Mouse (Mus musculus) cerebellum, postnatal 4 days (tissue): ENCODE data around the gene Supt7l.

Source experiments
- DNase-seq, 2 experiments: peaks; one replicate each; pipeline ENCODE4 v3.0.0; 2022; ENCODE audit warnings: low spot score in 2 of 2, mixed read lengths in 1 of 2

Gene Supt7l

DNA sequence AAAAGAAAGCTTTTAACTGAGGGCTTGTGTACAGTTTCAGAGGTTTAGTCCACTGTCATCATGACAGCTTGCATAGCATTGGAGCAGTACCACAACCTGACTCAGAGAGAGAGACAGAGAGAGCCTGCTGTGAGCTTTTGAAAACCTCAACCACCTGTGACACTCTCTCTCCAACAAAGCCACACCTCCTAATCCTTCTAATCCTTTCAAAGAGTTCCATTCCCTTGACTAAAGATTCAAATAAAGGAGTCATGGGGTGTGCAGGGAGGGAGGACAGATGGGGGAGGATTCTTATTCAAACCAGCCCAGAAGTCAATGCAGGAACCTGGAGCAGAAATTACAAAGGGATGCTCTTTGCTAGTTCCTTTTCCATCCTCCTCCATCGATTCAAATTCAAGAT lies 35.6 kb downstream of the Supt7l start:
- DNase-seq, result no peak

DNA sequence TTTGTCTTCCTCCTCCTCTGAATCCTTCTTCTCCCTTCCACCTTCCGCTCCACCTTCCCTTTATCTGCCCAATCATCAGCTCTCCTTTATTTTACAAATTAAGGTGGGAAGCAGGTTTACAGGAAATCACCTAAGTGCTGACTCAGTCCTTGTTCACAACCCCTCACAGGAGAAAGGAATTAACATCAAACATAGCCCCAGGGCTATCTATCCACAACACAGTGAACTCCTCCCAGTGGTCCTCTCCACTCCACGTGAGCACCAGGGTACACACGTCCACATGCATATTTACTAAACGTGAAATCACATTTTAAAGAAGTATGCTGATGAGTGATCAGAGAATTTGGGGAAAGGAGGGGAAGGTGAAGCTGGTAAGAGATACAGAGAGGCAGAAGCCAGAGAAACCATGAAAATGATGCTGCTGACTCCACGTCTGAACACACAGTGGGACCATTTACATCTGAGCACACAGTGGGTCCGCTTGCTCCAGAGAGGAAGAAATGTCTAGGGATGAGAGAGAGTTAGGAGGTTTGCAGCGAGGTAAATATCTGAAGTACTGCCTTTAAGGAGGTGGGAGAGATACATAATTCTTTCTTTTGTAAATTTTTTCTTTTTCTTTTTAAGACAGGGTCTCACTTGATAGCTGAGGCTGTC lies 38.4 kb downstream of the Supt7l start:
- DNase-seq, result no peak

DNA sequence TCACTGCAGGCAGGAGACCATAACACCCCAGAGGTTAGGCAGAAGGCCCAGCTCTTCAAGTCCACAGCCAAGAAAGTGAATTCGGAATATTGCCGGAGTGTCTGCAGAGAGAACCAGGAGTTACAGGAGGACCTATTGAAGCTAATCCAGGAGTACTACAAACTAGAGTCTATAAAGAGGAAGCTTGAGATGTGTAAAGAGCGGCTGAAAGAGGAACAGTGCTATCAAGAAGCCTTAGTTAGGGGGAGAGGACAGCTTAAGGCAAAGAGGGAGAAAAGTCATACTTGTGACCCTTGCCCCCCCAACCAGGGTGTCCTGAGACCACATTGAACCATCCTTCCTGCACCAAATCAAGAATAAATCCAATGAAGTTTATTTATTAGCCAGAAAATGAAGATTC lies 39.7 kb downstream of the Supt7l start:
- DNase-seq, result no peak

DNA sequence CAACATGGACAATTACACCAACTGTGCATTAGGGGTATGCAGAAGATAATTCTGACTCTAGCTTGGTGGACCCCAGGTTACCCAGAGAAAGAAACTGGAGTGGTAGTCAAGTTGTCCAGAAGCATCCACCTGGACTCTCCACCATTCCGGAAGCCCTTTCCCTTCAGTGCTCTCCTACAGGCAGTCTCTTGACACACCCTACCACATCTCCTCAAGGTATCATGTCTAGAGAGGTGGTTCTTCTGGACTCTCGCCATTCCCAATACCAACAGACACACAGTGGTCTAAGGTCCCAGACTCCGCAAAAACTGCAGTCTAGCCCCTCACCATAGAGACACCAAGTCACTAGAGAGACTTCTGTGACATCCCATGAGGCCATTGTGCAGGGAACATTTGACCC lies 42.2 kb downstream of the Supt7l start, which contains the start of gene 4930548H24Rik:
Gene 4930548H24Rik, plus strand, starts transcription at position 301 of the 400 bp plus-strand sequence.
- no peak for DNase-seq

DNA sequence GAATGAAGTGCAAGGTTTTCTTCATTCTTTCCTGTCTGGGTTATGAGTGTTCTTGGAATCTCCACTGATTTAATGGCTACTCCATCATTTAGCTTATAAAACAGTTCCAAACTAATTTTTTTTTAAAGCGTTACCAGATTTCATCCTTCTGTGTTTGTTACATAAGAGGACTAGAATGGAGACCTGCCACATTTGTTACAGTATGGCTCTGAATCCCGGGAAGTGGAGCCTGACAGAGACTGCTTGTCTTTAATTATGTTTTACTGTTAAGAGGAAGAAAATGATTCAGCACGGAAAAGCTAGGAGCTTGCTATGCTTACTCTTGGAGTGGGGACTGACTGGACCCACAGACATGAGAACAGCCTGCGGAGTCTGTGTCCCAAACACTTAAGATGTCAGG lies 47.1 kb downstream of the Supt7l start:
- DNase-seq, result no peak

DNA sequence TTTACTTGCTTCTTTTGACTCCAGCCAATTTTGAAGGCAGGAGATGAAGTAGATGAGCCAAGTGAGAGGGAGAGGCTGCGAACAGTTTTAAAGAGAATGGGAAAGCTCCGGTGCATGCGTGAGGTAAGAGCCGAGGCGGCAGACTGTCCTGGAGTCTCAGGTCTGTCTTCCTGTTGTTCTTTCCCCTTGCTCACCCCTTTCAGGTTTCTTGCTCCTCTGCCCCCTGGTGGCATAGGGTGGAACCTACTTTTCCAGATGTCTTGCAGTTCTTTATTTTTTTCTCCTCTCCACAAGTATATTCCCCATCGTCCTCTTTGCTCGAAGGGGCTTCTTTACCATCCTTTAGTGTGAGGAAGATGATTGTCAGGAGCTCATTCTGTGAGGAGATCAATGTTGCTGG lies 57.3 kb downstream of the Supt7l start:
- DNase-seq, result peak in 1 of 2 experiments; percentile 50

DNA sequence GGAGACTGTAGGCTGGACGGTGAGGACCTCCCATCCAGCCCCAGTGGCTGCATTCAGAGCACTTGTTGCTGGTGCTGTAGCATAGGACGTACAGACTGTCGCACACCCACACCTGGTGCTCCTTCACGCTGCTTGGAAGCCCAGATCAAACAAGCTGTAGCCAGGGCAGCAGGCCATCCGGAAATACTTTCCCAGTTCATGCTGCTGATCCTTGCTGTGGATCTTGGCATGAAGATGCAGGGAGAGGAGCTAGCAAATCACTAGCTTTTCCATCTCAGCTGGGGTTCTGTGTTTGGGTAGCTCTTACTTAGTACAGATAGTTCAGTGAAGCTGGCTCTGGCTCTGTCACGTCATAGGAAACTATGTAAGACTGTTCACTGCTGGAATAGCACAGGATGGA lies 57.9 kb downstream of the Supt7l start:
- DNase-seq, result no peak

DNA sequence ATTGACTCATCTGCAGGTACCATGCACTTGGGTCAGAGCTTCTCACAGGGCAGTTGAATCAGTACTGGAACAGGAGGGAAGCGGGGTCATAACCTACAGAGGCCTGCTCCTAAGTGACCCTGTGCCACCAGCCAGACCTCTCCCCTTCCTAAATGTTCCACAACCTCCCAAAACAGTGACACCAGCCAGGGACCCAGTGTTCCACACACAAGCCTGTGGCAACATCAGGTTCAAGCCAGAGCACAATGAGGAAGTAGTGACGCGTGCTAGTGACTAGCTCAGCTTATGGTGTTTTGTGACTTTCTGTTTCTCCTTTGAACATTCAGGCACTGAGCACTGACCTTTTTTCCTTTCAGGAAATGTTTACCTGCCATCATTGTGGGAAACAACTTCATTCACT lies 59.8 kb downstream of the Supt7l start:
- DNase-seq, result no peak
